Mouse (Mus musculus) midbrain, embryonic 16.5 days (tissue): ENCODE measurements around the gene Ptgis. TPM values are rescaled to one million over a fixed set of nuclear protein-coding genes. Genes with fewer than 3 reads are reported as not detected.

Experiments used
- ATAC-seq: fragments of 200-750 bp; cut with Nextera tagmentation; 2 replicates; pipeline ENCODE4 v1.8.0; 2017; ENCODE audit warnings: moderate TSS enrichment
- H3K27ac ChIP-seq: fragments of 300-500 bp; sonication (generic); 2 replicates; pipeline ENCODE4 v1.5.1; 2014; ENCODE audit warnings: mild to moderate bottlenecking, low read length, mixed read lengths
- H3K27me3 ChIP-seq: fragments of 300-500 bp; sonication (generic); 2 replicates; pipeline ENCODE4 v1.6.1; 2014; ENCODE audit warnings: low read depth, low read length, mixed read lengths; ENCODE audit not compliant: control insufficient read depth, insufficient read depth
- H3K36me3 ChIP-seq: fragments of 300-500 bp; sonication (generic); 2 replicates; pipeline ENCODE4 v1.6.1; 2014; ENCODE audit warnings: mild to moderate bottlenecking, low read length, moderate library complexity, mixed read lengths; ENCODE audit not compliant: control insufficient read depth, insufficient read depth
- H3K4me1 ChIP-seq: fragments of 300-500 bp; sonication (generic); 2 replicates; pipeline ENCODE4 v1.6.1; 2014; ENCODE audit warnings: mild to moderate bottlenecking, low read length, mixed read lengths; ENCODE audit not compliant: control insufficient read depth, insufficient read depth
- H3K4me2 ChIP-seq: fragments of 300-500 bp; sonication (generic); 2 replicates; pipeline ENCODE4 v1.6.1; 2014; ENCODE audit warnings: mild to moderate bottlenecking, low read length, mixed read lengths
- H3K4me3 ChIP-seq: fragments of 300-500 bp; sonication (generic); 2 replicates; pipeline ENCODE4 v1.5.1; 2014; ENCODE audit warnings: low read depth, mild to moderate bottlenecking, low read length, moderate library complexity, mixed read lengths
- H3K9ac ChIP-seq: fragments of 300-500 bp; sonication (generic); 2 replicates; pipeline ENCODE4 v1.6.1; 2014; ENCODE audit warnings: low read depth, low read length, mixed read lengths
- H3K9me3 ChIP-seq: fragments of 300-500 bp; sonication (generic); replicated peaks from 2 replicates; pipeline ENCODE4 v1.6.1; 2014; ENCODE audit warnings: mild to moderate bottlenecking, low read length, mixed read lengths; ENCODE audit not compliant: control insufficient read depth, poor library complexity, severe bottlenecking
- WGBS: fragments of 180-500 bp; shearing (Covaris S2); extraction: QIAGEN DNeasy Blood & Tissue Kit; methylation state at CpG from one replicate; pipeline ENCODE4 v1.1.7; 2014; 5-methylcytosine and 5-hydroxymethylcytosine counted together
- polyA plus RNA-seq: library from polyadenylated mRNA; unstranded; fragments of >200 nt; fragmentation: Nextera tagmentation; extraction: Ambion mirVana; gene quantifications from 2 replicates; pipeline ENCODE4 v1.2.1, GENCODE M21; 2015

Gene Ptgis
- polyA plus RNA-seq, 1 experiment from 2014 or later = 3.4 TPM

GRCm38 (mm10) chr2:167253476-167253875 is 13.1 kb upstream of the Ptgis start:
- Histone ChIP-seq H3K4me1 (peaks cover 5% of the 10 kb centered on the region; the same call in 1 of the 2 replicates), H3K9me3 (no peaks in the 10 kb centered on the region), H3K4me2 (no peak overlapping the region), H3K27me3 (no peaks in the 10 kb centered on the region), H3K9ac (no peak overlapping the region), H3K36me3 (no peaks in the 10 kb centered on the region), H3K27ac (no peak overlapping the region), H3K4me3 (no peak overlapping the region)
- 86% methylated on average over 5 of the region's 5 CpGs for WGBS
- ATAC-seq = no peak

GRCm38 (mm10) chr2:167252057-167252687 is 11.8 kb upstream of the Ptgis start:
- ATAC-seq = no peak
- WGBS = 31% methylated on average over 3 of the region's 3 CpGs
- peaks cover 9% of the 10 kb centered on the region for H3K4me1 ChIP-seq

GRCm38 (mm10) chr2:167250736-167251337 is 10.4 kb upstream of the Ptgis start:
- Histone ChIP-seq H3K27me3 (no peaks in the 10 kb centered on the region), H3K36me3 (no peaks in the 10 kb centered on the region), H3K27ac (no peak overlapping the region), H3K4me3 (no peak overlapping the region), H3K9ac (no peak overlapping the region), H3K9me3 (no peaks in the 10 kb centered on the region), H3K4me2 (no peak overlapping the region), H3K4me1 (peaks cover 9% of the 10 kb centered on the region)
- no peak for ATAC-seq
- WGBS = 31% methylated on average over 7 of the region's 7 CpGs

More at GRCm38 (mm10) chr2:167252057-167252687, 11.8 kb upstream of the Ptgis start:
- H3K4me3 ChIP-seq = no peak overlapping the region
- no peak overlapping the region for H3K9ac ChIP-seq
- H3K9me3 ChIP-seq = no peaks in the 10 kb centered on the region
- H3K27ac ChIP-seq = no peak overlapping the region
- no peak overlapping the region for H3K4me2 ChIP-seq
- H3K27me3 ChIP-seq = no peaks in the 10 kb centered on the region
- H3K36me3 ChIP-seq = no peaks in the 10 kb centered on the region

- H3K9me3 ChIP-seq = no peaks in the 10 kb centered on the region
- no peak overlapping the region for H3K4me3 ChIP-seq
- ATAC-seq = no peak
- H3K9ac ChIP-seq = no peak overlapping the region
- H3K27ac ChIP-seq = no peak overlapping the region
- H3K4me2 ChIP-seq = no peak overlapping the region
- no peaks in the 10 kb centered on the region for H3K27me3 ChIP-seq
- peaks cover 9% of the 10 kb centered on the region for H3K4me1 ChIP-seq
- H3K36me3 ChIP-seq = no peaks in the 10 kb centered on the region
- 48% methylated on average over 10 of the region's 11 CpGs for WGBS
These were observed 9.8 kb upstream of the Ptgis start for GRCm38 (mm10) chr2:167250003-167250735.

GRCm38 (mm10) chr2:167249591-167249990 is 9.2 kb upstream of the Ptgis start:
- H3K36me3 ChIP-seq = no peaks in the 10 kb centered on the region
- WGBS = 76% methylated on average over 3 of the region's 3 CpGs
- H3K4me2 ChIP-seq = no peak overlapping the region
- peaks cover 9% of the 10 kb centered on the region for H3K4me1 ChIP-seq
- ATAC-seq = no peak
- no peak overlapping the region for H3K27ac ChIP-seq
- no peak overlapping the region for H3K4me3 ChIP-seq
- H3K27me3 ChIP-seq = no peaks in the 10 kb centered on the region
- H3K9me3 ChIP-seq = no peaks in the 10 kb centered on the region
- no peak overlapping the region for H3K9ac ChIP-seq

DNA sequence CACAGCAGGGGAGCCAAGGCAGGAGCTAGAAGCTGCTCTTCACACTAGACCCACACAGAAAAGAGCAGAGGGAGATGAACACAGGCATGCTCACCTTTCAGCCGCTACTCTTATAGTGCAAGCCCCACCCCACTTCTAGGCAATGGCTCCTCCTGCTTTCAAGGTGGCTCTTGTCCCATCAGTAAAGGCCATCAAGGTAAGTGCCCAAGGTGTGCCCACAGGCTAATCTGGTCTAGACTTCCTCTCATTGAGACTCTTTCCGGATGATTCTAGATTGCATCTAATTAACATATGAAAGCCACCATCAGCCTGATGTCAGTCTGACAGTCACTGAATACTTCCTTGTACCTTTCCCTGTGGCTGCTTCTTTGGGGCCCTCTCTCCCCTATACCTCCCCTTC is 7.4 kb upstream of the Ptgis start:
- 44% methylated on average over 2 of the region's 2 CpGs for WGBS
- no peak for ATAC-seq
- Histone ChIP-seq H3K9me3 (no peaks in the 10 kb centered on the region), H3K4me3 (no peak overlapping the region), H3K27ac (no peak overlapping the region), H3K9ac (no peak overlapping the region), H3K4me2 (no peak overlapping the region), H3K4me1 (peaks cover 8% of the 10 kb centered on the region), H3K27me3 (no peaks in the 10 kb centered on the region), H3K36me3 (no peaks in the 10 kb centered on the region)

DNA sequence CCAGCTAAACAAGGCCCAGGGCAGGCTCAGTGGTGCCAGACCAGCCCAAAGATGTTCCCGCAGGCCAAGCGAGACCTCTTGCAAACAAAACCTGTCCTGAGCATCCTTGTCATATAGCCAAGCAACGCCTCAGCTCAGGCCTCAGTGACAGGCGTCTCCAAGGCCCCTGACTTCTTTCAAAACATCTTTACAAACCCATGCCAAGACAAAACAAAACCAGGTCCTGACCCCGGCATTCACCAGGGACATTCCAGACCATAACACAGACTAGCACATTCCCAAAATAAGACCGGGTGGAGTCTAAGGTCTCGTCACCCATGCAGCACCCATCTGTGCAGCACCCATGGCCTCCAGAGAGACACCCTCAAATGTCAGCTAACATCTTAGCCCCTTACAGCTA is 6.3 kb upstream of the Ptgis start:
- ATAC-seq = no peak
- no peak overlapping the region for H3K9ac ChIP-seq
- no peaks in the 10 kb centered on the region for H3K27me3 ChIP-seq
- H3K27ac ChIP-seq = no peak overlapping the region
- no peak overlapping the region for H3K4me2 ChIP-seq
- H3K4me1 ChIP-seq = peaks cover 4% of the 10 kb centered on the region; the same call in 1 of the 2 replicates
- H3K36me3 ChIP-seq = no peaks in the 10 kb centered on the region
- no peaks in the 10 kb centered on the region for H3K9me3 ChIP-seq
- WGBS = 72% methylated on average over 7 of the region's 7 CpGs
- H3K4me3 ChIP-seq = no peak overlapping the region

GRCm38 (mm10) chr2:167244892-167245291 is 4.5 kb upstream of the Ptgis start:
- Histone ChIP-seq H3K4me1 (peaks cover 11% of the 10 kb centered on the region), H3K36me3 (no peaks in the 10 kb centered on the region), H3K9ac (no peak overlapping the region), H3K27me3 (peaks cover 3% of the 10 kb centered on the region), H3K27ac (no peak overlapping the region), H3K9me3 (no peaks in the 10 kb centered on the region), H3K4me3 (no peak overlapping the region), H3K4me2 (no peak overlapping the region)
- ATAC-seq = no peak
- WGBS = 81% methylated on average over 4 of the region's 4 CpGs
